Mouse (Mus musculus): ENCODE measurements around the gene Tfb2m.

Tfb2m gene

DNA sequence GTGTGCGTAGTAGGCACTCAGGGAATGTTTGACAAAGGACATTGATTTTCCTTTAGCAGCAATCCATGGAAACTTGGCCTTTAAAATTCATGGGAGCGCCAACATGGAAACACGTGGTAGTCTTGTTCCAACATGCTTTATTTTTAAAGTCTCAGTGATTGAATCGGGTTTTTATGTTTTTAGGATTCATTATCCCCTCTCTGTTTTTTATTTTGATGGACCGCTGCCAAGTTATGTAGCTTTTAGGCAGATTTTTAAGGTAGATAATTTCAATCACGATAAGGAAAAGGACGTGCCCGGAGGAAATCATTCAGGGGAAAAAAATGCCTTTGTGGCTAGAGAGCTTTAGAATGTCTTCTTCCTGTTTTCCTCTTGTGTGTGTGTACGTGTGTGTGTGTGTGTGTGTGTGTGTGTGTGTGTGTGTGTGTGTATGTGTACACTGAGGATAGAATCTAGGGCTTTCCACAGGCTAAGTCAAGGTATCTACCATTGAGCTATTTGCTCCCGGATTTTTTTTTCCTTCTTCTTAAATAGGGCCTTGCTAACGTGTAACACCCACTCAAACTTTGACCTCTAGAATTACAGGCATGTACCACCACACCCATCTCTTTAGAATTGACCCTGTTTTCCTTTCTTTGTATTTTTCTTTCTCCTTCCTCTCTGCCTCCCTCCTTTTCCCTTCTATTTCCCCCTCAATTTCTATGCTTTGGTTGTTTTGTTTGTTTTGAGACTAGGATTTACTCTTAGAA lies 13.6 kb upstream of the Tfb2m start:
- DNase-seq (ENCODE audit: extremely low read depth, low read depth), result no peak

DNA sequence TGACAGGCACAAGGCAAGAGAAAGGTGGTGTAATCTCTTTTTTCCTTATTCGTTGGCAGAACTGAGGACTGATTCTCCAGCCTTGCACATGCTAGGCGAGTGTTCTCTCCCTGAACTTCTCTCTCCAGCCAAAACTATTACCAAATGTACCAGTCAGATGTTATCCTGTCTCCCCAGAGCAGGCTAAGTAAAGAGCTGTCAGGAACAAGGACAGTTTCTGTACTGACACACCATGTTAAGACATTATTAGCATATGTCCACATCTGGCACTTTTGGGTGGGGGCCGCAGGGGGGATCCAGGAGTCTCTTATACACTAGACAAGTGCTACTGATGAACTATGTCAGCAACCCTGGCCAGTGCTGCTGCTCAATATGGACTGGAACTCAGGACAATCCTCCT lies 10.9 kb upstream of the Tfb2m start:
- DNase-seq (ENCODE audit: extremely low read depth, low read depth), result no peak

DNA sequence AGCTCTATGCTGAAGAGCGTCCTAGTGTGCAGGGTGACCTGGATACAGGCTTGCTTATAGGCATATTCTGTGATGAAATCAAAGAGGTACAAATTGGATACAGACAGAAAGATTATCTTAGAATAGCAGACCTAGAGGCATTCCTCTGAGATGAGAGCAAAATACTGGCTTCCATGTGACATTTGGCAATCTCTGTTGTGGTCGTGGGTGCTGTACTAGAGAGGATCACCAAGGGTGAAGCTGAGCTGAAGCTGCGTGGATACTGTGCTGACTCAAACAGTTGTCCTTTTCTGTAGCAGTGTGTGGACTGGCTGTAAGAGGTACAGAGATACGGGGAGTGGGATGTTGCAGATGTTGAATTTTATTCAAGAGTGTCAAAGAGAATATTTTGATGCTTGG lies 7.9 kb upstream of the Tfb2m start:
- no peak for DNase-seq (ENCODE audit: extremely low read depth, low read depth)

DNA sequence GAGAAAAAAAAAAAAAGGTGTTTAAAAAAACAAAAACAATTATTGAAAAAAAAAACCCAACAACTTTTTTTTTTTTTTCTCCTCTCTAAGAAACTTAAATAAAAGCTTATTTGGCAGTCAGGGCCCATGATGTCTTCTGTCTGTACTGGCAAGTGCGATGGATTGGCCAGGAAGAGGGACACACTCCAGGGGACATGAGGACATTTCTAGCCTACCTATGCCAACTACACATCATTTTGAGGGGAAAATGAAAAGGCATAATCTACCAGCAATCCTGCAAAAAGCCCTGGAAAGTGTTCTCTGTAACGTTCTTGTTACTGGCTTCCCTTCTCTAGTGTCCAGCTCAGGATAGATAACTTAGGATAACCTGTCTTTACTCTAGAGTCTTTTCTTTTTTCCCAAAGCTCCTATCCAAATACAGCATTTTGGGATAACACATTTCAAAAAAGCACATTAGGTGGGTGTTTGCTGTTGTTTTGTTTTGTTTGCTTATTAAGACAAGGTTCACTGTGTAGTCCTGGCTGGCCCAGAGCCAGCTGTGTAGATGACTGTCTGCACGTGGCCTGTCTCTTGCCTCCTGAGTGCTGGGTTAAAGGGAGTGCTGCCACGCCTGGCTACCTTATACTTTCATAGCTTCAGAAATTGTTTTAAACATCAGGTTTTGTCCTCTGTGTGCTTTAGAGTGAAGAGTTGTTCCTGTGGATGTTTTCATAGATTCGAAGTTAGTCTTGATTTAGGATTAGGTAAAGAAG lies 7.3 kb upstream of the Tfb2m start:
- no peak for DNase-seq (ENCODE audit: extremely low read depth, low read depth)

DNA sequence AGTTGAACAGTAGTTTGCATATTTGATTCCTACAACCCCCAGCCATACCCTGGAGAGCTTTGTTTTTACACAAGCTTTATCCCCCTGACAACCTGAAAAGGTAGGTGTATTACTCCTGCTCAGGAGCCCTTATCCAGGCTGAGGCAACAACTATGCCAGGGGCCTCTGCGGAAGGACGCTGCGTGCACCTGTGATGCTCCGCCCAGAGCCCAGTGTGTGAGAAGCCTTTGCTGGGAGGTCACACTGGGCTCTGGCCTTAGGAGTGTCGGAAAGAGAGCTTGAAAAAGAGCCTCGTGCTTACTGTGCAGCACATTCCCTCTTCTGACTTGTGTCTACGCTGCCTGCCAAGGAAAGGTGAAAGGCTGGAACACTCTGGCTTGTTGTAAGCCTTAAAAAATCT lies 6.7 kb upstream of the Tfb2m start:
- DNase-seq (ENCODE audit: extremely low read depth, low read depth), result no peak

DNA sequence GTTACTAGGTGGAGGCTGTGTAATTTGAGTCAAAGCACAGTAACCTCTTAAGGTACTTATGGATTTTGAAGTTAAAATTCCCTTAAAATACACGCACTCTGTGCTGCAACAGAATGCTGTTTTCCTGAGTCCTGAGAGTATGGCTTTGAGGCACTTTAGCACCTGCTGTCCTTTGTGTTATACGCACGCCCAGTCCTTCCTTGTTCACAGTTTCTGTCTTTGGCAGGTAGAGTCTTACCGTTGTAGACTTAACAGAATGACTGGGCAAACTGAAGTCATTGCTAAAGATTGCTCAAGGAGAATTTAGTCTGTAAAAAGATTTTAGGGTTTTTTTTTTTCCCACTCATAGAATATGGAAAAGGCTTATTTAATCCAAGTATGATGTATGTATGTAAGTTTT lies 5.9 kb upstream of the Tfb2m start:
- DNase-seq (ENCODE audit: extremely low read depth, low read depth), result no peak

DNA sequence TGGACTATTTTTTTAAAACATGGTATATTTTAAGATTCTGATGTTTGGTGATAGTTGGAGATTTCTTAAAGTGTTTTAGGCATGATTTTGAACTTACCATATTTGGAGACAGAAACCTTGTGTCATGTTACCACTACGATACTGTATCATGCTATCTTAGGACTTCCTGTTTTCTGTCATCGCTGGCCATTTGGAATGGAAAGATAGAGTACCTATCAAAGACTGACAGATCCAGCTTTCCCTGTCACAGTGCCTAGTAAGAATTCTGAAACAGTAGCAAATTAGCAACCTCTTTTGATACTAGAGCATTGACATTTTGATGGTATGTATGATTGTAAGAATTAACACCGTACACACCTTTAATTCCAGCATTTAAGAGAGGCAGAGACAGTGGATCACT lies 5.3 kb upstream of the Tfb2m start:
- DNase-seq (ENCODE audit: extremely low read depth, low read depth), result peak; percentile 81

DNA sequence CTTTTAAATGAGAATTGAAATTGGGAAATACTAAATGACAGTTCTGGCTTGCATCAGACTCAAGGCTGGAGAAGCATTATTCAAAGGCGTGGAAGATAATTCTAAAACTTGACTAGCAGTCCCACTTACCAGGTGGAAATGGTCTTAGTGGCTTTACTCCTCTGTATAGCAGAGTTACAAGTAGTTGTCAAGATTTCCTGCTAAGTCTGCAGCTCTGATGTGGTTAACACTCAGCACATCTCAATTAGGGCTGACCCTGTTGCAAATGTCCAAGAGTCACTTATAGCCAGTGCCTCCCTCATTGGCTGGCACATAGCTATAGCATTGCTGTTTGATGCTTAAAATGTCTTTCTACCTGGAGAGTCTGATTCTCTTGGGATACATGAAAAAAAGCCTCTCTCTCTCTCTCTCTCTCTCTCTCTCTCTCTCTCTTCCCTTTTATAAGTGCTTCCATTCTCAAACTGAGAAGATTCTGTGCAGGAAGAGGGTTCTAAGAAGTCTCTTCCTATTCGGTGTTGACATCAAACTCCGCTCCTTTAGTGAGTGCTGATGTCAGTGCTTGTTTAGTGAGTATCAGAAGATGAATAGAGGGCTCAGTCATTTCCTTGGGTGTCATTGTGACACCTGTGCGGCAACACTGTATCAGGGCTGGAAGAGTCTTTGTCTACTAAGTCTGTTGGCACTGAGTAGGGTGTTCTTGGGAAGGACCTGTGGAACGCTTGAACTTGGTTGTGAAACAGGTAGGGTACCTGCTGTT lies 3.1 kb upstream of the Tfb2m start:
- no peak for DNase-seq (ENCODE audit: extremely low read depth, low read depth)

DNA sequence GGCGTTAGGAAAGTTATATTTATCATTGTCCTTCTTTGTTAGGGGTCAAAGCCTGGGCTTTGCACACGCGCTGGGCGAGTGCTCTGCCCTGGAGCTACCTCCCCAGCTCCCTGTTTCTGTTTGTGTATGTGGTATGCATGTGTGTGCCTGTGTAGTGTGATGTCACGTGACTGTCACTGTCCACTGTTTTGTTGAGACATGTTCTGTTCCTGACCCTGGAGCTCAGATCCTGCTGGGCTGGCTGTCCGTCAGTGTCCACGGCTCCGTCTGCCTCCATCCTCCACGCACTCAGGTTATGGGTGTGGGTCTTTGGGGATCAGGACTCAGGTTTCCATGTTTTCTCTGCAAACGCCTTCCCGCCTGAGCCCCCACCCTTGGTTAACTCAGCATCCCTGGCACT lies 2.2 kb upstream of the Tfb2m start:
- DNase-seq (ENCODE audit: extremely low read depth, low read depth), result no peak

DNA sequence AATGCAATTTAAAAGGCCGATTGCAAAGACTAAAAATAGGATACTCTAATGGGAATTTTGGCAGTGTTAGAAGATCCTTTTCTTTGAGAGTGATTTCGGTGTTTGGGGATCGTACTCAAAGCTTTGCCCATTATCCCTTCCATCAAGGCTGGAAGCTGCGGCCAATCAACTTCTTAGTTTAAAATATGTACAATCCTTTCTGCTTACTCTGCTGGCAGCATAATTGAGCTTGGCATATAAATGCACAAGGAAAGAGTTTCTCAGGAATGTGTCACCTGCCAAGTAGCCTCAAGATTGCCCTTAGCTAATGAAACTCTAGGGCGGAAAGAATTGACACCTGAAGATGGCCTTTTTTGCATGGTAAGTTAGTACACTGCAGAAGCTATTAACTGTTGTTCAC lies 1.1 kb upstream of the Tfb2m start:
- no peak for DNase-seq (ENCODE audit: extremely low read depth, low read depth)

DNA sequence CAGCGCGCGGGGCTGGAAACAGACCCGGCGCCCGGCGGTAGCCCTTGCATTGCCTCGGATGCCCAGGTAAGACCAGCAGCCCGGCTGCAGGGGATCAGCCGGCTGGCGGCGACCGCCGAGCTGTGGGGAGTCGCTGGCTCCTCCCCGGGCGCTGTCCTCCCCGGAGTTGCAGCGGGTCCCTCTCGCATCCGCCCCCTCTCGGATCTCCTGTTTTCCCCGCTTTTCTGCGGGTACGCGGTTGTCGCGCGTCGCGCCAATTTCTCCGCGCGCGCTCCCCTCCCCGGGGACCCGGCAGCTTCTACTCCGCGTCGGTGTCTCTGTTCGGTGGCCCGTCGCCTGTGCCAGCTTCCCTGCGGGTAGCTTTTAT lies 467 bp upstream of the Tfb2m start:
- peak; percentile 39 for DNase-seq (ENCODE audit: extremely low read depth, low read depth)

DNA sequence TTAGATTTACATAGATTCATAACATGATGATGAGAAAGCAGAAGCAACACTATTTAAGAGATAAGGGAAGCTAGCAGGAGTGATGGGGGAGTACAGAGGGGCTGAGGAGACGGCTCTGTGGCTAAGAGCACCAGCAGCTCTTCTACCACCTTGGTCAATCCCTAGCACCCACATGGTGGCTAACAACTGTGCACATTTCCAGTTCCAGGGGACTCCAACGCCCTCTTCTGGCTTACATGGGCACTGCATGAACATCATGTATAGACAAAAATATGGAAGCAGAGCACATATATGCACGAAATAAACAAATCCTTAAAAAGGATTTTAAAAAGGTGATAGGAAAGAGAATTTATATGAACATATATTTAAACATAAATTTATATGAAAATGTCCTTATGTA lies 4.6 kb downstream of the Tfb2m start:
- DNase-seq (ENCODE audit: extremely low read depth, low read depth), result no peak

DNA sequence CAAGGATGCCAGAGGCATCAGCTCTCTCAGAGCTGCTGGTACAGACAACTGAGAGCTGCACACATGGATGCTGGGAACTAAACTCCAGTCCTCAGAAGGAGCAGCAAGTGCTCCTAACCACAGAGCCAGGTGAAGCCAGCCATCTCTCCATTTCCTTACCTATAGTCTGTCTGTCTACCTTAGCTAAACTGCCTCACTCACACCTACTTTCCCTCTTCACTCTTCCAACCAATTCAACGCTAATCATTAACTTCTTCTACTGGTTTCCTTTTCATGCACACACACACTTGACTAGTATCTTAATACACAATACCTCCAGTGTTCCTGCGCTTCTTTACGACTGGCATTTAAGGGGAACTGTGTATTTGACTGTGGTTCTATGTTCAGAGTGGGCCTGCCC lies 6.2 kb downstream of the Tfb2m start:
- DNase-seq (ENCODE audit: extremely low read depth, low read depth), result no peak

DNA sequence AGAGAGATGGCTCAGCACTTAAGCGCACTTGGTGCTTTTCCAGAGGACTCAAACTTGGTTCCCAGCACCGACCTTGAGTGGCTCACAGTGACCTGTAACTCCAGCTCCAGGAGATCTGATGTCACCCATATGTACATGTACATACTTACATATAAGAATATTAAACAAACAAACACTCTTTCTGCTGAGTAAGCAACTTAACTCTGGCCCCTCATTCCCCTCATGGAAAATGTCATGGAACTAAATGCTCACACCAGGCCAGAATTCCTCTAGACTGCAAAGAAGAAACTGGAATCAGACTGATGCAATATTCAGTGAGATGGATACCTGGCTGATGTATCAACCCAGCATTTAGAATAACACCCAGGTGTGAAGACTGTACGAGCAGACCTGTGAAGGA lies 7.0 kb downstream of the Tfb2m start:
- DNase-seq (ENCODE audit: extremely low read depth, low read depth), result no peak

DNA sequence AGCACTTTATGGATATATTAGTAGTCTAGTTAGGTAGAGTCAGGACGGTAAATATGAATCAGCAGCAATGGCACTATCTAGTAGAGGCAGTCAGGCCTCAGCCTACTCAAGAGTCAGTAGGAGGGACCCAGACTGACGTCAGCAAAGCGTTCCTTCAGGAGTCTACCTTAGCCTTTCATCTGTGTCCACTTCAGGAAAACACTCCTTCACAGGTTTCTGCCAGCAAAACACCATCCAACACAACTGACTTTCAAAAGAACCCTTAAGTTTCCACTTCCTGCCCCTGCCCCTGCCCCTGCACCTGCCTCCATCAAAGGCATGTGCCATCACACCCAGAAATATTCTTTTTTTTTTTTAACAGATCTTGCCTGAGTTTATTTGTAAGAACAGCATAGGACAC lies 26.2 kb downstream of the Tfb2m start:
- no peak for DNase-seq (ENCODE audit: extremely low read depth, low read depth)

DNA sequence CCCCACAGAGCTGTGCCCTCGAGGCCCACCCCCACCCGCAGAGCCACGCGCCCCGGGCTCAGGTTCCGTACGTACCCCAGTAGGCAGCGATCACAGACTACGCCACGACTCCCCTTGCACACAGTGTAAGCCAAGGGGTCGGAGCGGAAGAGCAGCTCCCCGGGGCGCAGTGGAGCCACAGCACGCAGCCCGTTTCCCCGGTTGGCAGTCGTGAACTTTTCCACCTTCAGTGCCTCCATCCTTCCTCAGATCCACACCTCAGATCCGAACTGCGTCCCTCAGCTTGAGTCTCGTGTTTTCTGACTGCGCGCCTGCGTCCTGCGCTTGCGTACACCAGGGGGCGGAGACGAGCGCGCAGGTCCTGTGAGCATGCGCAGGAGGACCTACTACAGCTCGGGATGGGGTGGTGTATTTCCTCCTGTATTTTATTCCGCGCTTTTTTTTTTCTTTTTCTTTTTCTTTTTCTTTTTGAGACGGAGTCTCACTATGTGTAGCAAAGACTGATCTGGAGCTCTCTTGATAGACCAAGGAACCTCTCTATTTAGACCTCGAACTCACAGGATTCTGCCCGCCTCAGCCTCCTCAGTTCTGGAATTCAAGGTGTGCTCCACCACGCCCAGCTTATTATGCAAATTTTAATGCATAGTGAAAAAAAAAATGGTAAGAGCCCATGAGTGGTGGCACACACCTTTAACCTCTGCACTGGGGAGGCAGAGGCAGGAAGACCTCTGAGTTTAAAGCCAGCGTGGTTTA lies 28.2 kb downstream of the Tfb2m start, which contains the start of gene Smyd3:
TSS of gene Smyd3 (minus strand) at position 329 of the 753 bp plus-strand sequence.
- DNase-seq (ENCODE audit: extremely low read depth, low read depth), result peak; percentile 75

DNA sequence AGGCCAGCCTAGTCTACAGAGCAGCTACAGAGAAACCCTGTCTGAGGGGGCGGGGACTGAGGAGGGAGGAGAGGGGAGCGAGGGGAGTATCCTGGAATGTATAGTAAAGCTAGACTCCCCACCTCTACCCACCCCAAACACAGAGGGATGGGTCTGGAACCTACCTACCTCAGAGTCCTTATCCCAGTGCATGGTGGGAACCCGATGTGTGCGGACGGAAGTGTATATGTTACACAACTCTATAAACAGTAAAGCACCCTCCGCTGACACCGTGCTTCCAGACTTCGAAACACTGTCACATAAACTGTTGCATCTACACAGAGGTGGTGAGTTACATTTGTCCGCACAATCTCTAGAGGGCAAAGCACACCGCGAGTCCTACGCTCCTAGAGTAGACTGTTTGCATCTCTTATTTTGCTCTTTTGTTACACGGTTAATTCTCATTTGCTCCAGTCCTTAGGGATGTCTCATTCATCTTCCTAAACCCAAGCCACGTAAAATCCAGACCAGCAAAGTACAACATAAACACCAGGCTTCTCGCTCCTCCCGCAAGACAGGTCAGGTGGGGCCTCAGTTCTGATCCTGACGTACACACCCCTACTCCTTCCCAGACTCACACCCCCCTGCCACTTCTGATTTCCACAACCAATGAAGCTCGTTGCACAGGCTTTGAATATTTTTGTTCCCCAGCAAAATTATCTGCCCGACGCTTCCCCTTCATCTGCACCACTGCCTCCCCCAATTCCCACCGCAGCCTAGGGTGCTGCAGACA lies 28.9 kb downstream of the Tfb2m start:
- DNase-seq (ENCODE audit: extremely low read depth, low read depth), result peak; percentile 48

DNA sequence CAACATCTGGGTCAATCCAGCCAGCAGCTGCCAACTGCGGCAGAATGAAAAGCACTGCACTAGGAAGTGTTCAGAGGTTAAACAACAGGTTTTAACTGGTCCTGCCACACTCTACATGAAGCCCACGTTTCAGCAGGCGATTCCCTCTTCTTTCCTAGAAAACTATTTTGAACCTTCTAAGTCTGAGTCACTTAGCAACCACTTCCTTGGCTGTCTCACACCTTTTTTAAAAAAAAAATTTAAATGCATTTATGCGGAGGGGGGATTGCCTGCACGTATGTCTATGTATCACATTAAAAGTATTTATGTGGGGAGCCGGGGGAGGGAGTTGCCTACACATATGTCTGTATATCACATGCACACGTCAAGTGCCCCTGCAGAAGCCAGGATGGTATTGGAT lies 34.2 kb downstream of the Tfb2m start:
- DNase-seq (ENCODE audit: extremely low read depth, low read depth), result no peak

DNA sequence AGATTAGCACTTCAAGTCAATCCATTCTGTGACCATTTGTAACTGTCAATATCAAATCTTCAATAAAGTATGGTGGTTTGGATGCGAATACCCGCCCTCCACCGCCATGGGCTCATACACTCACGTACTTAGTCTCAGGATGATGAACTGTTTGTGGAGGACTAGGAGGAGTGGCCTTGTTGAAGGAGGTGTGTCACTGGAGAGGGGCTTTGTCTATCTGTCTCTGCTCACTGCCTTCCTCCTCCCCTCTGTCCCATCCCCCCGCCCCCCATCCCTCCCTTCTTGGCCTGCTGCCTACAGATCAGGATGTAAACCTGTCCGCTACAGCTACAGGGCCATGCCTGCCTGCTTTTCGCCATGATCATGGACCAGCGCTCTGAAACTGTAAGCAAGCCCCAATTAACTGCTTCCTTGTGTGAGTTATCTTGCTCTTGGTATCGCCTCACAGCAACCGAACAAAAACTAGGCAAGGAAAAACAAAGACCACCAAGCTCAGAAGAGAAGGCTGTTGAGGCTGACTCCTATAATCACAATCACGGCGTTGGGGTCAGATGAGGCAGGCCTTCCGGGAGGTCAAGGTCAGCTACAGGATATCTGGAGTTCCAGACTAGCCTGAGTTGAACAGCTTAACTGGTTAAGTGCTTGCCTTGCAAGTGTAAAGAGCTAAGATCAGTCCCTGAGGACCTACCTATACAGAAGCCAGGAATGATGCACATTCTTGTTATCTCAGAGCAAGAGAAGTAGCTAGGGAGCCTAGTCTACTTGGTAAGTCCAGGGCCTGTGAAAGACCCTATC lies 35.3 kb downstream of the Tfb2m start:
- no peak for DNase-seq (ENCODE audit: extremely low read depth, low read depth)
